Mouse (Mus musculus) lung, postnatal 25 days (tissue): Measurements from ENCODE around the gene Kars.

Experiments
- DNase-seq: peaks from one replicate; pipeline ENCODE4 v3.0.0; 2022; ENCODE audit warnings: low spot score

Gene Kars

GRCm38 (mm10) chr8:112010997-112011815 lies at the start of gene Kars, which contains the start of gene Terf2ip:
Kars (minus strand) TSS chr8:112011323.
Terf2ip (plus strand) TSS chr8:112011398.
- DNase-seq: peak; percentile 96

GRCm38 (mm10) chr8:112054456-112054855 lies 43.3 kb upstream of the Kars start:
- no peak for DNase-seq

GRCm38 (mm10) chr8:112051537-112051936 lies 40.4 kb upstream of the Kars start:
- DNase-seq: no peak

GRCm38 (mm10) chr8:112049984-112050383 lies 38.9 kb upstream of the Kars start:
- DNase-seq: no peak

- no peak for DNase-seq
Observed at GRCm38 (mm10) chr8:112048293-112048692, 37.2 kb upstream of the Kars start.

GRCm38 (mm10) chr8:112045896-112046295 lies 34.8 kb upstream of the Kars start:
- peak; percentile 59 for DNase-seq

GRCm38 (mm10) chr8:112045182-112045581 lies 34.1 kb upstream of the Kars start:
- DNase-seq: no peak

GRCm38 (mm10) chr8:112037521-112037920 lies 26.4 kb upstream of the Kars start:
- DNase-seq: no peak

- DNase-seq: peak; percentile 28
Observed at GRCm38 (mm10) chr8:112034603-112035002, 23.5 kb upstream of the Kars start.

- no peak for DNase-seq
Observed at GRCm38 (mm10) chr8:112033071-112033470, 21.9 kb upstream of the Kars start.

- no peak for DNase-seq
Observed at GRCm38 (mm10) chr8:112030663-112031062, 19.5 kb upstream of the Kars start.

GRCm38 (mm10) chr8:112029455-112029854 lies 18.3 kb upstream of the Kars start:
- no peak for DNase-seq

GRCm38 (mm10) chr8:112014936-112015335 lies 3.8 kb upstream of the Kars start, which contains the start of gene Gm6793:
Gm6793 (minus strand) TSS chr8:112015036.
- DNase-seq: no peak

- DNase-seq: peak; percentile 62
Observed at GRCm38 (mm10) chr8:112011816-112012242, 706 bp upstream of the Kars start.

GRCm38 (mm10) chr8:112009558-112009957 lies 1.6 kb downstream of the Kars start:
- no peak for DNase-seq

- no peak for DNase-seq
Observed at GRCm38 (mm10) chr8:112007669-112008068, 3.5 kb downstream of the Kars start.

- no peak for DNase-seq
Observed at GRCm38 (mm10) chr8:112005601-112006000, 5.5 kb downstream of the Kars start.

- peak; percentile 22 for DNase-seq
Observed at GRCm38 (mm10) chr8:112004754-112005153, 6.4 kb downstream of the Kars start.

GRCm38 (mm10) chr8:111992703-111993039 lies 18.5 kb downstream of the Kars start:
- no peak for DNase-seq

GRCm38 (mm10) chr8:111992013-111992702 lies 19.0 kb downstream of the Kars start, which contains the start of gene Adat1:
Adat1 (minus strand) TSS chr8:111992302.
- peak; percentile 90 for DNase-seq

- no peak for DNase-seq
Observed at GRCm38 (mm10) chr8:111991278-111991677, 19.8 kb downstream of the Kars start.

GRCm38 (mm10) chr8:111989911-111990310 lies 21.2 kb downstream of the Kars start:
- peak; percentile 74 for DNase-seq

GRCm38 (mm10) chr8:111984511-111984910 lies 26.6 kb downstream of the Kars start:
- DNase-seq: no peak
